ENCODE assay signal across 9 mouse cellular contexts in the genomic region with DNA sequence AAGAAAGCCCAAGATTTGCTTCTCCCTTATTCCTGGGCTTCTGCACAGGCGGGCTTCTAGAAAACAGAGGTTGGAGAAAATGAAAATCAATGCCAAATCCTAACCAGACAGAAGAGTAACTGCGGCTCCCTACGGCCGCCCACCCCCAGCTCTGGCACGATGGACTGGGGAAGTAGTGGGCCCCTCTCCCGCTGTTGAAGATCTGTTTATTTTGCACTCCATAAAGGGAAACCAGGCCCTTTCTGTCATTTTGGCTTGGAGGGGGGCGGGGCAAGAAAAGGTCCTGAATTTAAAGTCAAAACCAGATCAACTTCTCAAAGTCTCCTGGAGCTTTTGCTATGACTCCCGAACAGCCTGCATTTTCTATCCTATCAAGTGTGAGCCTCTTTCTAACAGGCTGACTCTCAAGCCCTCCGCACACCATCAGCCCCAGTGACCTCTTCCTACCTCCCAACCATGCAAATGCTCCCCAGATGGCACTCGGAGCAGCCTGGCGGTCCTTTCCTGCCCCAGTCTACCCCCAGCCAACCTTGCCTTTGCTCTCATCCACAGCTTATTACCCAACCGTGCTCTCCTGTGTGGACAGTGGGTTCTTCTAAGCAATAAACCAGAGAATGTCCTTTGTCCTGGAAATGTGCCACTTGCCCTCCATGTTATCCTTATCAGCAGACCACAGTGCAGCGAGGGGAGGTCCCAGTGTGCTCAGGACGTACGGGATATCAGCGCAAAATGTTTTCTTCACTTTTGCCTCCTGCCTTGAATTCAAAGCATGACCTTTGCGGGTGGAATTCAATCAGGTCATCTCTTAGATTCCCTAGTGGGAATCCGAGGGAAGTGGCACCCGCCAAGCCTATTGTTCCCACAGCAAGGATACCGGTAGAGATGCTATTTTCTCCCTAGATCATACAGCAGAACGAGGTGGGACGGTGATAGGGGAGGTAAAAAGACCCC. TPM values are rescaled to one million over a fixed set of nuclear protein-coding genes. Genes with fewer than 3 reads are reported as not detected.
DNase-seq lines count a peak whose midpoint lies in the region; ATAC-seq and TF ChIP-seq lines count a peak whose summit lies in the region.
"Had no signal": no experiment of that assay in that cellular context is flagged by ENCODE, and none has a peak within 500 bp of the region (broad histone marks: within the 10 kb centered on the region; RNA-seq: fewer than 3 reads in every experiment).

No protein-coding gene starts in this region.

- H3K9ac ChIP-seq in heart, embryonic 14.5 days (ENCODE audit: low read length) = no peak overlapping the region; the same call in 1 of the 2 replicates

- H3K27ac ChIP-seq in heart, embryonic 14.5 days (replicated peaks in 1 of 2; ENCODE audit: control insufficient read depth in 1 of 2, insufficient read depth in 1 of 2, low read depth in 2 of 2, low read length in 2 of 2) = peak overlapping the region; percentile 53 to 72
- H3K27ac ChIP-seq in midbrain, embryonic 10.5 days (replicated peaks) = no peak overlapping the region

- intact Hi-C loops in heart, postnatal 10 days (cut with DNase I) = no loop called here

- 37% methylated on average over 22 of the region's 22 CpGs for WGBS in heart, embryonic 14.5 days
- 62% methylated on average over 22 of the region's 22 CpGs for WGBS in midbrain, embryonic 10.5 days

- H3K9me3 ChIP-seq in E14TG2a.4 (ENCODE audit: low read length) = no peaks in the 10 kb centered on the region
- H3K9me3 ChIP-seq in heart, embryonic 14.5 days (ENCODE audit: control insufficient read depth, low read length) = no peaks in the 10 kb centered on the region
- no peaks in the 10 kb centered on the region for H3K9me3 ChIP-seq in midbrain, embryonic 10.5 days (replicated peaks)

- H3K4me3 ChIP-seq in E14TG2a.4 (replicated peaks; ENCODE audit: low read length) = peak overlapping the region; percentile 65
- no peak overlapping the region for H3K4me3 ChIP-seq in heart, embryonic 14.5 days (ENCODE audit: control insufficient read depth in 1 of 2, insufficient read depth in 1 of 2, low read depth in 1 of 2, low read length in 2 of 2)
- no peak overlapping the region for H3K4me3 ChIP-seq in midbrain, embryonic 10.5 days

- peaks cover 20% of the 10 kb centered on the region for H3K4me1 ChIP-seq in E14TG2a.4 (replicated peaks; ENCODE audit: low read depth, low read length)
- H3K4me1 ChIP-seq in heart, embryonic 14.5 days (ENCODE audit: control insufficient read depth in 2 of 2, insufficient read depth in 2 of 2, low read length in 2 of 2) = peaks cover 32 to 42% of the 10 kb centered on the region in 2 experiments
- H3K4me1 ChIP-seq in midbrain, embryonic 10.5 days = peaks cover 27% of the 10 kb centered on the region

- peak overlapping the region; percentile 37 for H3K4me2 ChIP-seq in heart, embryonic 14.5 days (ENCODE audit: low read length)

- peaks cover 28% of the 10 kb centered on the region for H3K27me3 ChIP-seq in E14TG2a.4 (ENCODE audit: insufficient read depth, low read length)
- no peaks in the 10 kb centered on the region for H3K27me3 ChIP-seq in heart, embryonic 14.5 days (ENCODE audit: control insufficient read depth, insufficient read depth, low read length)
- no peaks in the 10 kb centered on the region for H3K27me3 ChIP-seq in midbrain, embryonic 10.5 days (ENCODE audit: low read depth, poor library complexity, severe bottlenecking)

- peak; percentile 34; the same call in 1 of the 2 replicates for ATAC-seq in heart, embryonic 14.5 days (ENCODE audit: insufficient number of reproducible peaks, insufficient read depth, low FRiP score, low read depth)

- DNase-seq in heart, adult 11 months = peak; percentile 98
- DNase-seq in heart, postnatal 10 days = no peak
- DNase-seq in liver = peak; percentile 49
- no peak for DNase-seq in right cerebral cortex, postnatal 25 days
- DNase-seq in midbrain, embryonic 10.5 days (ENCODE audit: low spot score) = no peak
- DNase-seq in ovary, postnatal 10 days (ENCODE audit: low spot score) = no peak

- H3K36me3 ChIP-seq in E14TG2a.4 (ENCODE audit: insufficient read depth, low read length) = no peaks in the 10 kb centered on the region
- H3K36me3 ChIP-seq in heart, embryonic 14.5 days (ENCODE audit: control insufficient read depth, insufficient read depth, low read length) = no peaks in the 10 kb centered on the region
- H3K36me3 ChIP-seq in midbrain, embryonic 10.5 days = no peaks in the 10 kb centered on the region

- no peak for TF ChIP-seq CTCF in E14TG2a.4 (conservative IDR thresholded peaks at IDR 0.05; ENCODE audit: low read length)

RNA-seq across cellular contexts. Expression of gene Fli1, which starts 23.3 kb away (rescaled TPM):
- 10 to 100 TPM; 41.1 to 47.5 TPM for total RNA-seq in heart, postnatal 10 days (2021)
- polyA plus RNA-seq in heart, embryonic 14.5 days (2014; fragmentation: Nextera tagmentation; extraction: Ambion mirVana) = 20.6 and 22.4 TPM in 2 replicates
- polyA plus RNA-seq in midbrain, embryonic 10.5 days (2016; fragmentation: Nextera tagmentation; extraction: Ambion mirVana) = 13.9 and 17.6 TPM in 2 replicates
- polyA plus RNA-seq: C2C12 had no signal

Comparison
In these comparisons a context has a peak if more than half of its experiments do, and no peak if none do; other contexts are left out.
1. DNase-seq: peak in heart, adult 11 months (single experiment) and liver (single experiment); none in heart, postnatal 10 days (0 of 2), right cerebral cortex, postnatal 25 days (single experiment), midbrain, embryonic 10.5 days (single experiment) and ovary, postnatal 10 days (single experiment).